9 mouse cellular contexts compared by ENCODE assay signal in genomic region chr13:36789360-36789759, GRCm38 (mm10). TPM values are rescaled to one million over a fixed set of nuclear protein-coding genes. Genes with fewer than 3 reads are reported as not detected.
DNase-seq lines count a peak whose midpoint lies in the region; ATAC-seq lines count a peak whose summit lies in the region.
"Had no signal": no experiment of that assay in that cellular context is flagged by ENCODE, and none has a peak within 500 bp of the region (broad histone marks: within the 10 kb centered on the region; RNA-seq: fewer than 3 reads in every experiment).

No protein-coding gene starts in this region.

- no peaks in the 10 kb centered on the region for H3K27me3 ChIP-seq in hindbrain, embryonic 14.5 days (ENCODE audit: control insufficient read depth, insufficient read depth, low read length)
- no peaks in the 10 kb centered on the region for H3K27me3 ChIP-seq in hindbrain, embryonic 16.5 days (replicated peaks; ENCODE audit: control insufficient read depth, insufficient read depth, low read length)
- H3K27me3 ChIP-seq in forebrain, embryonic 16.5 days (replicated peaks; ENCODE audit: control insufficient read depth, insufficient read depth, low read length) = no peaks in the 10 kb centered on the region

- 96% methylated on average over 1 of the region's 1 CpGs for WGBS in hindbrain, embryonic 14.5 days
- WGBS in hindbrain, embryonic 16.5 days = 94% methylated on average over 1 of the region's 1 CpGs
- WGBS in forebrain, embryonic 16.5 days = 95% methylated on average over 1 of the region's 1 CpGs

- H3K9me3 ChIP-seq in hindbrain, embryonic 14.5 days (ENCODE audit: control insufficient read depth, low read length) = no peaks in the 10 kb centered on the region
- no peaks in the 10 kb centered on the region for H3K9me3 ChIP-seq in hindbrain, embryonic 16.5 days (ENCODE audit: control insufficient read depth, low read length)
- H3K9me3 ChIP-seq in forebrain, embryonic 16.5 days (ENCODE audit: control insufficient read depth, low read length) = no peaks in the 10 kb centered on the region

- H3K9ac ChIP-seq in hindbrain, embryonic 14.5 days = no peak overlapping the region
- no peak overlapping the region for H3K9ac ChIP-seq in hindbrain, embryonic 16.5 days (ENCODE audit: low read depth, low read length)
- no peak overlapping the region for H3K9ac ChIP-seq in forebrain, embryonic 16.5 days (replicated peaks; ENCODE audit: low read depth, low read length)

- H3K27ac ChIP-seq in hindbrain, embryonic 14.5 days = no peak overlapping the region
- H3K27ac ChIP-seq in hindbrain, embryonic 16.5 days (ENCODE audit: low read depth, low read length) = no peak overlapping the region
- H3K27ac ChIP-seq in forebrain, embryonic 16.5 days (ENCODE audit: low read length) = no peak overlapping the region

- H3K4me1 ChIP-seq in hindbrain, embryonic 14.5 days (replicated peaks; ENCODE audit: control insufficient read depth, insufficient read depth, low read length) = no peaks in the 10 kb centered on the region
- no peaks in the 10 kb centered on the region for H3K4me1 ChIP-seq in hindbrain, embryonic 16.5 days (ENCODE audit: control insufficient read depth, insufficient read depth, low read depth, low read length)
- no peaks in the 10 kb centered on the region for H3K4me1 ChIP-seq in forebrain, embryonic 16.5 days (replicated peaks; ENCODE audit: control insufficient read depth, insufficient read depth, low read length)

- no peak overlapping the region for H3K4me2 ChIP-seq in hindbrain, embryonic 14.5 days (replicated peaks)
- no peak overlapping the region for H3K4me2 ChIP-seq in hindbrain, embryonic 16.5 days (ENCODE audit: low read length)
- H3K4me2 ChIP-seq in forebrain, embryonic 16.5 days (ENCODE audit: low read length) = no peak overlapping the region

- ATAC-seq in hindbrain, embryonic 14.5 days (ENCODE audit: low FRiP score) = no peak
- no peak for ATAC-seq in hindbrain, embryonic 16.5 days
- no peak for ATAC-seq in erythroblast, adult 5-6 weeks (replicated peaks; ENCODE audit: low FRiP score, poor library complexity, severe bottlenecking)
- ATAC-seq in forebrain, embryonic 16.5 days = no peak

- DNase-seq in hindbrain, embryonic 14.5 days (ENCODE audit: low spot score) = peak; percentile 52
- DNase-seq in A20 (ENCODE audit: low read depth, low spot score) (peak; percentile 21), NIH3T3 (ENCODE audit: low read depth) (peak; percentile 72)
- DNase-seq in layer of hippocampus, adult 9-11 months = peak; percentile 18
- no peak for DNase-seq in ovary, adult 18-20 months (ENCODE audit: low spot score)

- H3K4me3 ChIP-seq in hindbrain, embryonic 14.5 days (replicated peaks; ENCODE audit: low read length) = no peak overlapping the region
- H3K4me3 ChIP-seq in hindbrain, embryonic 16.5 days (ENCODE audit: low read length) = no peak overlapping the region
- H3K4me3 ChIP-seq in forebrain, embryonic 16.5 days (replicated peaks; ENCODE audit: low read length) = no peak overlapping the region
- H3K4me3 ChIP-seq: myocyte had no signal

- H3K36me3 ChIP-seq in hindbrain, embryonic 14.5 days (replicated peaks; ENCODE audit: control insufficient read depth, insufficient read depth) = no peaks in the 10 kb centered on the region
- no peaks in the 10 kb centered on the region for H3K36me3 ChIP-seq in hindbrain, embryonic 16.5 days (ENCODE audit: control insufficient read depth, insufficient read depth, low read length)
- no peaks in the 10 kb centered on the region for H3K36me3 ChIP-seq in forebrain, embryonic 16.5 days (ENCODE audit: control insufficient read depth, insufficient read depth)

RNA-seq across cellular contexts. Expression of gene Nrn1, which starts 54.4 kb away (rescaled TPM):
- polyA plus RNA-seq in hindbrain, embryonic 14.5 days (2014; fragmentation: Nextera tagmentation; extraction: Ambion mirVana) = 64.6 and 83.7 TPM in 2 replicates
- polyA plus RNA-seq in hindbrain, embryonic 16.5 days (2015; fragmentation: Nextera tagmentation; extraction: Ambion mirVana) = 76.5 and 87.1 TPM in 2 replicates
- not detected in 2 replicates for total RNA-seq in erythroblast, adult 5-6 weeks (2015; ENCODE audit: low replicate concordance)
- total RNA-seq in erythroblast, adult 5-6 weeks (2017; ENCODE audit: low replicate concordance) = not detected in 2 replicates
- 51.0 and 51.3 TPM in 2 replicates for polyA plus RNA-seq in forebrain, embryonic 16.5 days (2015; fragmentation: Nextera tagmentation; extraction: Ambion mirVana)
